Mouse (Mus musculus) MEL (cell line): ENCODE measurements around the gene Hnf1a.

Experiments used
- BHLHE40 ChIP-seq: IDR thresholded peaks from 2 replicates; pipeline ENCODE4 v1.6.1; 2012; ENCODE audit warnings: low read depth, mild to moderate bottlenecking, inconsistent platforms, low read length, improper control_type of control experiment, borderline replicate concordance
- CTCF ChIP-seq, 3 experiments: IDR thresholded peaks in 2 of 3; conservative IDR thresholded peaks in 1 of 3; 2 replicates each; pipeline ENCODE4 v1.5.1; 2011 to 2012; ENCODE audit warnings: low read length in 3 of 3, low read depth in 2 of 3, mild to moderate bottlenecking in 2 of 3, improper control_type of control experiment in 1 of 3, inconsistent platforms in 1 of 3, mixed read lengths in 1 of 3, moderate library complexity in 1 of 3; ENCODE audit not compliant: control insufficient read depth in 1 of 3, insufficient read depth in 1 of 3, poor library complexity in 1 of 3, severe bottlenecking in 1 of 3
- EP300 ChIP-seq, 2 experiments: IDR thresholded peaks; 2 replicates each; pipeline ENCODE4 v1.6.1; 2011; ENCODE audit warnings: improper control_type of control experiment in 2 of 2, low read length in 2 of 2, low read depth in 1 of 2, mild to moderate bottlenecking in 1 of 2
- ETS1 ChIP-seq: IDR thresholded peaks from 2 replicates; pipeline ENCODE4 v1.6.1; 2012; ENCODE audit warnings: low read depth, mild to moderate bottlenecking, inconsistent platforms, low read length, improper control_type of control experiment, moderate library complexity
- GATA1 ChIP-seq: IDR thresholded peaks from 2 replicates; pipeline ENCODE4 v1.6.1; 2011; ENCODE audit warnings: low read depth, low read length, improper control_type of control experiment
- MAFK ChIP-seq: IDR thresholded peaks from 2 replicates; pipeline ENCODE4 v1.6.1; 2011; ENCODE audit warnings: low read depth, mild to moderate bottlenecking, low read length, improper control_type of control experiment, borderline replicate concordance
- MAX ChIP-seq: IDR thresholded peaks from 2 replicates; pipeline ENCODE4 v1.6.1; 2011; ENCODE audit warnings: low read length, improper control_type of control experiment
- NELFE ChIP-seq: IDR thresholded peaks from 2 replicates; pipeline ENCODE4 v1.6.1; 2011; ENCODE audit warnings: low read depth, low read length, improper control_type of control experiment
- POLR2A ChIP-seq, 2 experiments: IDR thresholded peaks; 2 replicates each; pipeline ENCODE4 v1.6.1; 2011 to 2012; ENCODE audit warnings: low read length in 2 of 2, mild to moderate bottlenecking in 2 of 2, control low read depth in 1 of 2, improper control_type of control experiment in 1 of 2, low read depth in 1 of 2, moderate library complexity in 1 of 2; ENCODE audit not compliant: control insufficient read depth in 1 of 2, insufficient read depth in 1 of 2, poor library complexity in 1 of 2
- RCOR1 ChIP-seq: IDR thresholded peaks from 2 replicates; pipeline ENCODE4 v1.6.1; 2012; ENCODE audit warnings: low read depth, mild to moderate bottlenecking, inconsistent platforms, low read length, improper control_type of control experiment
- ZC3H11A ChIP-seq: IDR thresholded peaks from 2 replicates; pipeline ENCODE4 v1.6.1; 2012; ENCODE audit warnings: low read depth, mild to moderate bottlenecking, inconsistent platforms, low read length, improper control_type of control experiment
- ZNF384 ChIP-seq: IDR thresholded peaks from 2 replicates; pipeline ENCODE4 v1.6.1; 2012; ENCODE audit warnings: low read depth, mild to moderate bottlenecking, inconsistent platforms, low read length, improper control_type of control experiment

DNA sequence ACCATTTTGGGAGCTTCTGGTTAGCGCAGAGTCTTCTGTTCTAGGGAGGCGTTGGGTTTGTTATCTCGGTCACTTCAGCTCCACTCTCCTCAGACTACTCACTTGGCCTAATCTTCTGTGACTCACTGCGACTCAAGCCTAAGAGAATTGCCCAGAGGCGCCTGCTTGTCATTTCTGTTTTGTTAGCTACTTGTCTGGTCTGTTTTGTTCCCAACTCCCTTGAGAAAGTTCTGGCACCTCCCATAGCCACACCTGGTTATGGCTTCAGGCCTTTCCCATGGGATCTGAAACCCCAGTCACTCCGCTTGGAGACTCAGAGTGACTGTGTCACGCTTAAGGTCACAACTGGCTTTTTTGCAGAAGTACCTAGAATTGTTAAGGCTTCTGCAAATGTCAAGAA, 37.4 kb upstream of the Hnf1a start:
- TF ChIP-seq GATA1 (peak; percentile 67), ZNF384 (no peak), CTCF (IDR thresholded peaks at IDR 0.05 in 2 of 3, conservative IDR thresholded peaks at IDR 0.05 in 1 of 3; ENCODE audit: control insufficient read depth in 1 of 3, insufficient read depth in 1 of 3, low read depth in 2 of 3, low read length in 3 of 3, poor library complexity in 1 of 3, severe bottlenecking in 1 of 3) (no peak), MAFK (no peak), MAX (no peak), EP300 (IDR thresholded peaks at IDR 0.05; ENCODE audit: low read depth in 1 of 2, low read length in 2 of 2) (peak; percentile 45 to 66), BHLHE40 (no peak), NELFE (no peak), ETS1 (0 out of 2 replicates have a peak, but pooled peaks have one; percentile 25), ZC3H11A (no peak), RCOR1 (no peak), POLR2A (IDR thresholded peaks at IDR 0.05; ENCODE audit: control insufficient read depth in 1 of 2, insufficient read depth in 1 of 2, low read depth in 1 of 2, low read length in 2 of 2, poor library complexity in 1 of 2) (no peak)
